Mouse (Mus musculus): ENCODE measurements around the gene Tenm4. TPM values are rescaled to one million over a fixed set of nuclear protein-coding genes. Genes with fewer than 3 reads are reported as not detected.

Gene Tenm4
- polyA plus RNA-seq, 1 experiment from 2014 or later: 62.8 TPM

- WGBS: 83% methylated on average over 4 of the region's 4 CpGs
- no peak overlapping the region for H3K4me3 ChIP-seq
- H3K27me3 ChIP-seq: no peaks in the 10 kb centered on the region
- peaks cover 8% of the 10 kb centered on the region; the same call in 1 of the 2 replicates for H3K4me1 ChIP-seq
- no peak overlapping the region for H3K27ac ChIP-seq
- no peak overlapping the region for H3K4me2 ChIP-seq (replicated peaks)
- no peak overlapping the region for H3K9ac ChIP-seq
- H3K36me3 ChIP-seq: no peaks in the 10 kb centered on the region
- no peaks in the 10 kb centered on the region for H3K9me3 ChIP-seq
- ATAC-seq (ENCODE audit: insufficient number of reproducible peaks, insufficient read depth, low FRiP score, low TSS enrichment): no peak
Observed at GRCm38 (mm10) chr7:96500797-96501196, 329.8 kb downstream of the Tenm4 start.

- H3K27me3 ChIP-seq: no peaks in the 10 kb centered on the region
- no peaks in the 10 kb centered on the region for H3K9me3 ChIP-seq
- ATAC-seq (ENCODE audit: insufficient number of reproducible peaks, insufficient read depth, low FRiP score, low TSS enrichment): no peak
- no peak overlapping the region for H3K4me2 ChIP-seq (replicated peaks)
- no peak overlapping the region for H3K4me3 ChIP-seq
- no peak overlapping the region for H3K9ac ChIP-seq
- H3K4me1 ChIP-seq: peaks cover 8% of the 10 kb centered on the region; the same call in 1 of the 2 replicates
- WGBS: 59% methylated on average over 11 of the region's 11 CpGs
- no peaks in the 10 kb centered on the region for H3K36me3 ChIP-seq
- no peak overlapping the region for H3K27ac ChIP-seq
Observed at GRCm38 (mm10) chr7:96502321-96502973, 331.4 kb downstream of the Tenm4 start.

- Histone ChIP-seq H3K27ac (no peak overlapping the region), H3K4me2 (replicated peaks) (no peak overlapping the region), H3K36me3 (no peaks in the 10 kb centered on the region), H3K9me3 (no peaks in the 10 kb centered on the region), H3K27me3 (no peaks in the 10 kb centered on the region), H3K4me3 (no peak overlapping the region), H3K4me1 (peaks cover 8% of the 10 kb centered on the region), H3K9ac (no peak overlapping the region)
- ATAC-seq (ENCODE audit: insufficient number of reproducible peaks, insufficient read depth, low FRiP score, low TSS enrichment): no peak
- WGBS: 60% methylated on average over 6 of the region's 6 CpGs
Observed at GRCm38 (mm10) chr7:96505538-96505937, 334.5 kb downstream of the Tenm4 start.

- H3K27ac ChIP-seq: no peak overlapping the region
- WGBS: 85% methylated on average over 8 of the region's 8 CpGs
Observed at GRCm38 (mm10) chr7:96507046-96507445, 336.0 kb downstream of the Tenm4 start.

GRCm38 (mm10) chr7:96510396-96510795, 339.4 kb downstream of the Tenm4 start:
- ATAC-seq (ENCODE audit: insufficient number of reproducible peaks, insufficient read depth, low FRiP score, low TSS enrichment): no peak
- no peak overlapping the region for H3K4me2 ChIP-seq (replicated peaks)

More at GRCm38 (mm10) chr7:96507046-96507445, 336.0 kb downstream of the Tenm4 start:
- Histone ChIP-seq H3K36me3 (no peaks in the 10 kb centered on the region), H3K9me3 (no peaks in the 10 kb centered on the region), H3K4me3 (no peak overlapping the region), H3K27me3 (no peaks in the 10 kb centered on the region), H3K4me1 (peaks cover 19% of the 10 kb centered on the region), H3K4me2 (replicated peaks) (no peak overlapping the region), H3K9ac (no peak overlapping the region)
- ATAC-seq (ENCODE audit: insufficient number of reproducible peaks, insufficient read depth, low FRiP score, low TSS enrichment): no peak

GRCm38 (mm10) chr7:96511018-96511609, 340.1 kb downstream of the Tenm4 start:
- Histone ChIP-seq H3K4me1 (peaks cover 26% of the 10 kb centered on the region), H3K36me3 (no peaks in the 10 kb centered on the region), H3K27ac (0 out of 2 replicates have a peak overlapping the region, but pooled peaks have one; percentile 57), H3K4me3 (no peak overlapping the region), H3K27me3 (no peaks in the 10 kb centered on the region), H3K9ac (no peak overlapping the region), H3K4me2 (replicated peaks) (no peak overlapping the region), H3K9me3 (no peaks in the 10 kb centered on the region)
- WGBS: 72% methylated on average over 7 of the region's 7 CpGs
- no peak for ATAC-seq (ENCODE audit: insufficient number of reproducible peaks, insufficient read depth, low FRiP score, low TSS enrichment)

More at GRCm38 (mm10) chr7:96510396-96510795, 339.4 kb downstream of the Tenm4 start:
- no peak overlapping the region for H3K4me3 ChIP-seq
- H3K9me3 ChIP-seq: no peaks in the 10 kb centered on the region
- H3K36me3 ChIP-seq: no peaks in the 10 kb centered on the region
- H3K9ac ChIP-seq: no peak overlapping the region
- H3K27ac ChIP-seq: no peak overlapping the region
- 88% methylated on average over 5 of the region's 5 CpGs for WGBS
- peaks cover 26% of the 10 kb centered on the region for H3K4me1 ChIP-seq
- no peaks in the 10 kb centered on the region for H3K27me3 ChIP-seq

GRCm38 (mm10) chr7:96511953-96512511, 341.0 kb downstream of the Tenm4 start:
- Histone ChIP-seq H3K9ac (no peak overlapping the region), H3K36me3 (no peaks in the 10 kb centered on the region), H3K9me3 (no peaks in the 10 kb centered on the region), H3K4me2 (replicated peaks) (no peak overlapping the region), H3K27me3 (no peaks in the 10 kb centered on the region), H3K27ac (peak overlapping the region; percentile 57; the same call in 1 of the 2 replicates), H3K4me1 (peaks cover 26% of the 10 kb centered on the region), H3K4me3 (no peak overlapping the region)
- WGBS: 62% methylated on average over 14 of the region's 14 CpGs
- peak; percentile 58; the same call in 1 of the 2 replicates for ATAC-seq (ENCODE audit: insufficient number of reproducible peaks, insufficient read depth, low FRiP score, low TSS enrichment)

GRCm38 (mm10) chr7:96519216-96519615, 348.2 kb downstream of the Tenm4 start:
- no peaks in the 10 kb centered on the region for H3K4me1 ChIP-seq
- whole genome bisulfite sequencing: 3% methylated on average over 2 of the region's 2 CpGs
- no peaks in the 10 kb centered on the region for H3K27me3 ChIP-seq
- ATAC-seq (ENCODE audit: insufficient number of reproducible peaks, insufficient read depth, low FRiP score, low TSS enrichment): no peak
- H3K36me3 ChIP-seq: no peaks in the 10 kb centered on the region
- H3K4me3 ChIP-seq: no peak overlapping the region
- no peak overlapping the region for H3K9ac ChIP-seq
- no peak overlapping the region for H3K27ac ChIP-seq
- H3K9me3 ChIP-seq: no peaks in the 10 kb centered on the region
- no peak overlapping the region for H3K4me2 ChIP-seq (replicated peaks)

- 60% methylated on average over 7 of the region's 7 CpGs for WGBS
- Histone ChIP-seq H3K27ac (no peak overlapping the region), H3K4me1 (peaks cover 4% of the 10 kb centered on the region; the same call in 1 of the 2 replicates)
Observed at GRCm38 (mm10) chr7:96521956-96522355, 350.9 kb downstream of the Tenm4 start.

GRCm38 (mm10) chr7:96523673-96524072, 352.6 kb downstream of the Tenm4 start:
- H3K36me3 ChIP-seq: no peaks in the 10 kb centered on the region
- WGBS: 74% methylated on average over 2 of the region's 2 CpGs
- peaks cover 4% of the 10 kb centered on the region; the same call in 1 of the 2 replicates for H3K4me1 ChIP-seq
- H3K27ac ChIP-seq: no peak overlapping the region
- ATAC-seq (ENCODE audit: insufficient number of reproducible peaks, insufficient read depth, low FRiP score, low TSS enrichment): no peak
- H3K9ac ChIP-seq: no peak overlapping the region
- no peaks in the 10 kb centered on the region for H3K27me3 ChIP-seq
- no peak overlapping the region for H3K4me2 ChIP-seq (replicated peaks)
- no peak overlapping the region for H3K4me3 ChIP-seq
- H3K9me3 ChIP-seq: no peaks in the 10 kb centered on the region

More at GRCm38 (mm10) chr7:96521956-96522355, 350.9 kb downstream of the Tenm4 start:
- H3K9ac ChIP-seq: no peak overlapping the region
- H3K27me3 ChIP-seq: no peaks in the 10 kb centered on the region
- no peak overlapping the region for H3K4me2 ChIP-seq (replicated peaks)
- no peak for ATAC-seq (ENCODE audit: insufficient number of reproducible peaks, insufficient read depth, low FRiP score, low TSS enrichment)
- H3K36me3 ChIP-seq: no peaks in the 10 kb centered on the region
- no peaks in the 10 kb centered on the region for H3K9me3 ChIP-seq
- no peak overlapping the region for H3K4me3 ChIP-seq

GRCm38 (mm10) chr7:96524486-96525205, 353.6 kb downstream of the Tenm4 start:
- no peak for ATAC-seq (ENCODE audit: insufficient number of reproducible peaks, insufficient read depth, low FRiP score, low TSS enrichment)
- Histone ChIP-seq H3K27ac (no peak overlapping the region), H3K4me1 (peaks cover 4% of the 10 kb centered on the region; the same call in 1 of the 2 replicates), H3K27me3 (no peaks in the 10 kb centered on the region), H3K4me3 (no peak overlapping the region), H3K36me3 (no peaks in the 10 kb centered on the region), H3K9me3 (no peaks in the 10 kb centered on the region), H3K4me2 (replicated peaks) (no peak overlapping the region), H3K9ac (no peak overlapping the region)
- 60% methylated on average over 8 of the region's 8 CpGs for WGBS

Data from embryonic facial prominence, embryonic 12.5 days (tissue).